Mouse (Mus musculus) ES-Bruce4 (cell line): ENCODE results near the gene Cda. TPM values are rescaled to one million over a fixed set of nuclear protein-coding genes. Genes with fewer than 3 reads are reported as not detected.
"Not testable (repeated sequence)": the region's sequence is repeated elsewhere in the genome, so short reads cannot be mapped to it uniquely, and the experiment has no call there.

Experiments used
- H3K27ac ChIP-seq: 2 replicates; pipeline ENCODE4 v1.5.1; 2012; ENCODE audit warnings: low read length, inconsistent platforms; ENCODE audit not compliant: insufficient read depth
- H3K27me3 ChIP-seq: 2 replicates; pipeline ENCODE4 v1.6.1; 2012; ENCODE audit warnings: mild to moderate bottlenecking, low read length, inconsistent platforms; ENCODE audit not compliant: control insufficient read depth, poor library complexity, insufficient read depth, severe bottlenecking
- H3K36me3 ChIP-seq: 2 replicates; pipeline ENCODE4 v1.6.1; 2012; ENCODE audit warnings: inconsistent platforms, mild to moderate bottlenecking, low read length, moderate library complexity; ENCODE audit not compliant: control insufficient read depth, poor library complexity, insufficient read depth, severe bottlenecking
- H3K4me1 ChIP-seq: one replicate; pipeline ENCODE4 v1.8.1; 2011; ENCODE audit warnings: low read length; ENCODE audit not compliant: control insufficient read depth, insufficient read depth
- H3K4me3 ChIP-seq: 2 replicates; pipeline ENCODE4 v1.5.1; 2011; ENCODE audit warnings: low read depth, mild to moderate bottlenecking, low read length
- H3K9ac ChIP-seq: 2 replicates; pipeline ENCODE4 v1.6.1; 2012; ENCODE audit warnings: low read depth, mild to moderate bottlenecking, inconsistent platforms; ENCODE audit not compliant: poor library complexity, severe bottlenecking
- H3K9me3 ChIP-seq: replicated peaks from 2 replicates; pipeline ENCODE4 v1.6.1; 2012; ENCODE audit warnings: mild to moderate bottlenecking, low read length, inconsistent platforms; ENCODE audit not compliant: control insufficient read depth, poor library complexity, insufficient read depth, severe bottlenecking
- CTCF ChIP-seq: IDR thresholded peaks from one replicate; pipeline ENCODE4 v1.8.1; 2011; ENCODE audit warnings: low read depth, low read length
- EP300 ChIP-seq: IDR thresholded peaks from 2 replicates; pipeline ENCODE4 v1.6.1; 2011; ENCODE audit warnings: low read depth, low read length; ENCODE audit not compliant: insufficient read depth
- POLR2A ChIP-seq: IDR thresholded peaks from one replicate; pipeline ENCODE4 v1.8.1; 2011; ENCODE audit warnings: low read length; ENCODE audit not compliant: insufficient read depth
- polyA plus RNA-seq: library from polyadenylated mRNA; stranded (reverse); fragments of >200 nt; gene quantifications from 2 replicates; pipeline ENCODE4 v1.2.4, GENCODE M21; 2011; ENCODE audit warnings: low read depth; ENCODE audit not compliant: missing spikeins, insufficient read depth, insufficient read length

Gene Cda
- polyA plus RNA-seq, 1 experiment = 6.8 TPM

DNA sequence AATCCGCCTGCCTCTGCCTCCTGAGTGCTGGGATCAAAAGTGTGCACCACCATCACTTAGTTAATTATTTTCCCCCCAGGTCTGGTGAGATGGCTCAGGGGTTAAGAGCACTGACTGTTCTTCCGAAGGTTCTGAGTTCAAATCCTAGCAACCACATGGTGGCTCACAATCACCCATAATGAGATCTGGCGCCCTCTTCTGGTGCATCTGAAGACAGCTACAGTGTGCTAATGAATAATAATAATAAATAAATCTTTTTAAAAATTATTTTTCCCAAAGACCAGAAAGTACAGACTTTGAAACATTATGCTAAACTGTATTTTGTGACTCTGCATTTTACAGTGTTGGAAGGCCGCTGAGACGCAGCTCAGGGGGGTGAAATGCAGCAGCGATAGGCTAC lies 32.1 kb downstream of the Cda start:
- Histone ChIP-seq H3K36me3 (no peaks in the 10 kb centered on the region), H3K27ac (no peak overlapping the region), H3K27me3 (no peaks in the 10 kb centered on the region), H3K9me3 (no peaks in the 10 kb centered on the region), H3K4me3 (no peak overlapping the region), H3K9ac (no peak overlapping the region), H3K4me1 (no peaks in the 10 kb centered on the region)
- TF ChIP-seq POLR2A (no peak), EP300 (no peak), CTCF (no peak)

- Histone ChIP-seq H3K9me3 (no peaks in the 10 kb centered on the region), H3K9ac (no peak overlapping the region), H3K4me1 (no peaks in the 10 kb centered on the region), H3K4me3 (no peak overlapping the region), H3K36me3 (no peaks in the 10 kb centered on the region), H3K27ac (no peak overlapping the region), H3K27me3 (no peaks in the 10 kb centered on the region)
- TF ChIP-seq EP300 = no peak
- TF ChIP-seq CTCF = no peak
- TF ChIP-seq POLR2A = no peak
Observed at GRCm38 (mm10) chr4:138335036-138335435, 32.8 kb downstream of the Cda start.

- no peak overlapping the region for H3K27ac ChIP-seq
- no peaks in the 10 kb centered on the region for H3K4me1 ChIP-seq
- TF ChIP-seq POLR2A = no peak
- TF ChIP-seq CTCF = no peak
- TF ChIP-seq EP300 = no peak
- no peak overlapping the region for H3K9ac ChIP-seq
- H3K36me3 ChIP-seq = no peaks in the 10 kb centered on the region
- no peaks in the 10 kb centered on the region for H3K9me3 ChIP-seq
- H3K4me3 ChIP-seq = no peak overlapping the region
- H3K27me3 ChIP-seq = no peaks in the 10 kb centered on the region
Observed at GRCm38 (mm10) chr4:138333135-138333534, 34.7 kb downstream of the Cda start.

DNA sequence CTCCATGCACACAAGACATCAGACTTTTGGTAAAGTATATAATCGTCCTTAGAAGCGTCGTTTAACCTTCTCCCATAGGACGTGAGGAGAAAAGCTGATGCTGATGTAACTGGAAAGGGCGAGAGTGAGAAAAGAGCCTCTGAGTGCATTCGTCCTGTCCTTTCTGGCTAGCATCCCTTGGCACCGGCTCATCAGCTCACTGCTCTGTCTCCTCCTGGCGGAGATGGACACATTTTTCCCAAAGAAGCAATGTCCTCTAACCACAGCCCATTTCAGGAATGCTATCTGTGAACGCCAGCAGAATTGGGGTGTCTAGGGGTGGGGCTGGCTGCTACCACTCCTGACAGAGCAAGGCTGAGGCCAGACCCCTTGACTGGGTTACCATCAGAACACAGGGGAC lies 36.1 kb downstream of the Cda start:
- Histone ChIP-seq H3K36me3 (no peaks in the 10 kb centered on the region), H3K27me3 (no peaks in the 10 kb centered on the region), H3K9me3 (no peaks in the 10 kb centered on the region), H3K9ac (no peak overlapping the region), H3K4me3 (no peak overlapping the region), H3K4me1 (no peaks in the 10 kb centered on the region), H3K27ac (no peak overlapping the region)
- TF ChIP-seq CTCF (no peak), EP300 (no peak), POLR2A (no peak)

DNA sequence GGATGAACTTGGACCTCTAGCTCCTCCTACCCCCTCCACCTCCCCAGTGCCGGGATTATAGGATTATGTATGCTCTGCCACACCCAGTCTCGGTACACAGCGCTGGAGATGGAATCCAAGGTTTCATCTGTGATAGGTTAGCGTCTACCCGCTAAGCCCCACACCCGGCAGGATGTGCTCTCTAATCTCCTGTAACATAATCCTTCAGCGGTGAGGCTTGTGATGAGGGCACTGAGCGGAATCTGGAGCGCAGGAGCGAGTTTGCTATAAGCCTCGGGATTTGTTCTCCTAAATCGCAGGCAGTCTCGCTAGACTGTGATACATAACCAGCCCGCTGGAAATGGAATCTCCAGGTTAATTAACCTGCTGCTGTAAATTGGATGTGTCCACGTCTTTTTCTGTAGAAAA lies 37.5 kb downstream of the Cda start:
- H3K9me3 ChIP-seq = no peaks in the 10 kb centered on the region
- TF ChIP-seq CTCF (no peak), EP300 (no peak), POLR2A (no peak)
- no peaks in the 10 kb centered on the region for H3K36me3 ChIP-seq
- no peaks in the 10 kb centered on the region for H3K4me1 ChIP-seq
- no peak overlapping the region for H3K4me3 ChIP-seq
- no peaks in the 10 kb centered on the region for H3K27me3 ChIP-seq
- H3K9ac ChIP-seq = no peak overlapping the region
- no peak overlapping the region for H3K27ac ChIP-seq

- TF ChIP-seq CTCF (no peak), EP300 (no peak), POLR2A (no peak)
- Histone ChIP-seq H3K4me3 (peak overlapping the region; percentile 62), H3K27me3 (no peaks in the 10 kb centered on the region), H3K36me3 (no peaks in the 10 kb centered on the region), H3K9ac (no peak overlapping the region), H3K27ac (peak overlapping the region; percentile 47; the same call in 1 of the 2 replicates), H3K4me1 (no peaks in the 10 kb centered on the region), H3K9me3 (no peaks in the 10 kb centered on the region)
Observed at GRCm38 (mm10) chr4:138327891-138328470, 39.8 kb downstream of the Cda start.

GRCm38 (mm10) chr4:138327155-138327554 lies 40.6 kb downstream of the Cda start:
- H3K36me3 ChIP-seq, H3K4me1 ChIP-seq, H3K9ac ChIP-seq, H3K9me3 ChIP-seq, H3K27me3 ChIP-seq, H3K27ac ChIP-seq, H3K4me3 ChIP-seq: not testable (repeated sequence)
